Mouse (Mus musculus) left cerebral cortex, adult 2 months (tissue): ENCODE data around the gene Bloc1s3. TPM values are rescaled to one million over a fixed set of nuclear protein-coding genes. Genes with fewer than 3 reads are reported as not detected.
A peak's percentile ranks its signal among the peaks of the same experiment; 100 is the strongest.

Experiments
- DNase-seq, 2 experiments: peaks; one replicate each; pipeline ENCODE4 v3.0.0; 2021 to 2022; ENCODE audit warnings: low spot score in 2 of 2, mixed read lengths in 1 of 2; ENCODE audit errors: extremely low spot score in 1 of 2
- H3K27ac ChIP-seq: fragments of 200-600 bp; 2 replicates; pipeline ENCODE4 v1.8.1; 2022
- H3K4me3 ChIP-seq: fragments of 200-600 bp; 2 replicates; pipeline ENCODE4 v1.8.1; 2022
- CTCF ChIP-seq: fragments of 200-600 bp; IDR thresholded peaks from 2 replicates; pipeline ENCODE4 v1.8.1; 2022; ENCODE audit warnings: antibody characterized with exemption, mild to moderate bottlenecking, moderate library complexity
- intact Hi-C: fragments of 180-260 bp; cut with DNase I; formaldehyde crosslinking; loops from one replicate; pipeline ENCODE4 v1.15.1; 2025
- total RNA-seq, 2 experiments: library from RNA; stranded (reverse); gene quantifications; 2 replicates each; pipeline ENCODE4 v1.2.3; 2021

Gene Bloc1s3
- total RNA-seq, 2 experiments from 2014 or later, result 6.7 to 7.9 TPM

DNA sequence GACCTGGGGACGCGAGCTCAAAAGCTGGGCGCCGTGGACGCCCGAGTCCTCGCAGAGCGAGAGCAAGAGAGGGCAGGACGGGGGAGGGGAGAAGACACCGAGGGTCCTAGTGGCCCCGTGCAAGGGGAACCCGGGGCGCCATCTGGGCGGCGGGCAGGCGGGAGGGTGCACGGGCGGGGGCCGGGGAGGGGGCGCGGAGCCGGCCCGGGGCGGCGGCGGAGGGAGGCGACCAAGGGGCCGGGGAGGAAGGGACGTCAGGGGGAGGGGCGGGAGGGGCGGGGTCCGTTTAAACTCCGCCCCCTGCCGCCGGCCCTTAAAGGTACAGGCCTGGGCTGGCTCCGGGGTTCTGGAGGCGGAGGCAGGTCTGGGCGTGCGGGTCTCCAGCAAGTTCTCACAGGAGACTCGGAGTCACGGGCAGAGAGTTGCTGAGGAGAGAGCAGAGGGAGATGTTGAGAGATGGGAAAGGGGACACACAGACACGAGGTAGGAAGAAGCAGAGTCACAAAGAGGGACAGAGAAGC is 49.5 kb downstream of the Bloc1s3 start, which contains the start of gene Mark4:
Gene Mark4, minus strand, starts transcription at position 231 of the 521 bp plus-strand sequence.
- peak within 1 kb of the TSS; percentile 83 for H3K4me3 ChIP-seq
- peak; percentile 73 to 78 for DNase-seq
- TF ChIP-seq CTCF, result peak; percentile 9; the same call in 1 of the 2 replicates
- peak within 1 kb of the TSS; percentile 89 for H3K27ac ChIP-seq
- intact Hi-C loops, result loop anchor here (2.0 kb wide), 1 partner anchor 104 kb away; the partner anchor contains the start of gene Ppp1r37

DNA sequence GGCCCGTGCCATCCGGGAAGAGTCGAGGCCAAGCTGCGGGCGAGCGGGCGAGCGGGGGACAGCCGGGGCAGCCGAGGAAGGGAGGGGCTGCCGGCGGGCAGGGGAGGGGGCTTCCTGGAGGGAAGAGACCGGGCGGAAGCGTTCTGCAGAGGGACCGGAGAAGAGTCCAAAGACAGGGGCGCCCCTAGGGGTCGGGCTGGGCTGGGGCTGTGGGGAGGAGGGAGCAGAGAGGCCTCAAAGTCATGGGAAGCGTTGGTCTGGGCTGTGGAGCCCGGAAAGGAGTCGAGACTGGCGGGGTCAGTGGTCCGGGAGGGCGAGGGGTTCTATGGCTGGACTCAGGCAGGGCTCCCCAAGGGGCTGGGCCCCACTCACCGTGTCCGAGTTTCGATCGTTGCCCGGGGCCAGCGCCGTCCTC is 50.1 kb downstream of the Bloc1s3 start:
- intact Hi-C loops, result loop anchor here (2.0 kb wide), 1 partner anchor 105 kb away; the partner anchor contains the start of gene Ppp1r37
- peak; percentile 36 for TF ChIP-seq CTCF
- H3K27ac ChIP-seq, result peak overlapping the region; percentile 89
- H3K4me3 ChIP-seq, result peak overlapping the region; percentile 83
- peak in 1 of 2 experiments; percentile 43 for DNase-seq

DNA sequence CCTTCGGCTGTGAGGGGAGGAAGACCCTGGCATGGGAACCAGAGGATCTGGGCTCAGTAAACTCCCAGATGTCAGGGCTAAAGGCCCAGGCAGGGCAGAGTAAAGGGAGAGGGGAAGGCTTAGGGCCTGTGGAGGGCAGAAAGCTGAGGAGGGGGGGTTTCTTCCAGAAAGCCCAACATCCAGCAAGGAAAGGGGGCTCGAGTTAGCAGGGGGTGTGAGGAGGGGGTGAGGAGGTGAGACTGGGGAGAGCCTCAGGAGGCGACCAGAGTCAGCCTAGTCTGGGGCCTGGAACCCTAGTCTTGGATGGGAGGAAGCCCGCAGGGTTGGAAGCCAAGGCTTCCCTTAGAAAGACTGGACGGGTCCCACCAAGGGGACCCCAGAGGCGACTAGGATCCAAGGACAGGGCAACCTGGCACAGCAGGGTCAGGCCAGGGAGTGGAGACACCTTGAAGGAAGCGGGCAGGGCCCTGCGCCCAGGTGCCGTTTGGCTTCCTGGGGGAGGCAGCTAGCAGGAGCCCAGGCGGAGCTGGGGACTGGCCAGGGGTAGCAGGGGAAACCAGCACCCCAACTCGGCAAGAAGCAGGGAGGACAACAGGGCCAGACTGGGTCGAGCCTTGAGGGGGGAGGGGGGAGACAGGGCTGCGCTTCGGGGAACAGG is 50.6 kb downstream of the Bloc1s3 start:
- H3K4me3 ChIP-seq, result peak overlapping the region; percentile 83
- peak overlapping the region; percentile 89 for H3K27ac ChIP-seq
- no peak for TF ChIP-seq CTCF
- DNase-seq, result no peak
- intact Hi-C loops, result loop anchor here (2.0 kb wide), 1 partner anchor 105 kb away; the partner anchor contains the start of gene Ppp1r37

DNA sequence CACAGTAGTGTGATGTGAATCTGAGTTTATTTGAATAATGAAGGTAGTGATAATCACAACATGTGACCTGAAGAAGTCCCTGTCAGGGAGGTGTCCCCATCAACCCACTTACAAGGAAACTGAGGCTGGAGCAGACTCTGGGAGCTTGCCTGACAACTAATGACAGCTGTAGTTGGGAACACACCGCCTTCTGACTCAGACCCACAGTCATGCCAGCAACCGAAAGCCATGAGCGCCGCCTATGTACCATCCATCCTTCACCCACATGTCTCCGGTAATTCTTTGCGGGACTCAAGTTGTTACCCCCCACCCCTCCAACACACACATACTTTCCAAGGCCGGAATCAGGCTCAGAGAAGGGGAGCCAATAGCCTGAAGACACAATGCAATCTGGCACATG is 51.5 kb downstream of the Bloc1s3 start:
- Histone ChIP-seq H3K27ac (no peak overlapping the region), H3K4me3 (peak overlapping the region; percentile 83)
- intact Hi-C loops, result no loop called here
- no peak for TF ChIP-seq CTCF
- no peak for DNase-seq

DNA sequence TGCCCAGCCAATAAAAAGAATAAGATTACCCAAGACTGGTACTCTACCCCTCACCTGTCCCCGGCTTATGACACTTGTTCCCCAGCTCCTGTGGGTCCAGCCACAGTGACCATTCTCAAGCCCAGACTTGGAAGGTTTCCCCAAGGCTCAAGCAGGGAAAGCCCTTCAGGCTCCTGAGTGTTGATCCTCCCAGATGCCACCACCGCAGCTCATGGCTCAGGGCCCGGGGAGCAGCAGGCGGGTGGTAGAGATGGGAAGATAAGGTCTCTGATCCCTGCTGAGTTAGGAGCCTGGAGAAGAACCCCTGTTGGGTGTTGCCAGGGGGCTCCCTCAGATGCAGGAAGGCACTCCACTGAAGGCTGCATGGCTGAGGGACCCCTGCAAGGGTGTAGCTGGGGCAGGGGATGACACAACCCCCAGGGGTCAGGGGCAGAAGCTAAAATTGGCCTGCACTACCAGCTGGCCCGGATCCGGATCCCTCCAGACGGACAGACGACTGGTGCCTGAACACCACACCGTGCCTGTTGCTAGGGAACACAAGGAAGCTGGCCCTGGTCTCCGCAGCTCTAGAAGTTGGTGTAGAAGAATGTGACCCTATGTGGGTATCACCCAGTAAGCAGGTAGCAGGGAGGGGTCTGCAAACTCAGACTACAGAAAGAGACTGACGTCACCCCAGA is 52.2 kb downstream of the Bloc1s3 start:
- Histone ChIP-seq H3K4me3 (peak overlapping the region; percentile 9), H3K27ac (no peak overlapping the region)
- DNase-seq, result no peak
- TF ChIP-seq CTCF, result no peak
- intact Hi-C loops, result no loop called here

DNA sequence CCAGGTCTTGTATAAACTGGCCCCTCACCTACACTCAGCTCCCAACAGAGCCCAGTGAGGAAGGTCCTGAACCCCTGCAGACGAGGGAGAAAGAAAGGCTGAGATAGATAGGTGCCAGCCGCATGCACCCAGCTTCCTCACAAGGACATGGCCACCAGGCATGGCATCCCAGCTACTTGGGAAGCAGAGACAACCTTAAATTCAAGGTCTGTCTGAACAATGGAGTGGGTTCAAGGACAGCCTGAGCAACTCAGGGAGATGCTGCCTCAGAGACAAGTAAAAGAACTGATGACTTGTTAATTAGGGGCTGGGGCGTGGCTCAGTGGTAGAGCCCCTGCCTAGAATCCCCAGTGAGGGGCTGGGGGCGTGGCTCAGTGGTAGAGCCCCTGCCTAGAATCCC is 53.0 kb downstream of the Bloc1s3 start:
- intact Hi-C loops, result no loop called here
- no peak for DNase-seq
- TF ChIP-seq CTCF, result no peak

More for the DNA sequence above, 53.0 kb downstream of the Bloc1s3 start:
- H3K4me3 ChIP-seq, result no peak overlapping the region
- H3K27ac ChIP-seq, result no peak overlapping the region

Other genes with a start within 250 kb of the Bloc1s3 start
- 10 to 100 TPM; 13.2 to 14.6 TPM for gene Vasp, start 236.6 kb downstream of the Bloc1s3 start, total RNA-seq
- gene Ppm1n, start 228.3 kb downstream of the Bloc1s3 start, total RNA-seq, result not detected
- 100 to 1,000 TPM; 110 to 122 TPM for gene Rtn2, start 225.7 kb downstream of the Bloc1s3 start, total RNA-seq
- gene Fosb, start 198.3 kb downstream of the Bloc1s3 start, total RNA-seq, result 10 to 100 TPM; 27.0 to 59.5 TPM
- gene Ercc1, start 163.6 kb downstream of the Bloc1s3 start, total RNA-seq, result 10 to 100 TPM; 48.9 to 51.8 TPM
- 10 to 100 TPM; 17.0 to 17.8 TPM for gene Cd3eap, start 148.9 kb downstream of the Bloc1s3 start, total RNA-seq
- 1 to 10 TPM; 7.7 to 7.8 TPM for gene Ppp1r13l, start 148.6 kb downstream of the Bloc1s3 start, total RNA-seq
- 10 to 100 TPM; 37.2 TPM for gene Ercc2, start 126.4 kb downstream of the Bloc1s3 start, total RNA-seq
- 1 to 10 TPM; 2.4 to 4.1 TPM for gene Klc3, start 104.3 kb downstream of the Bloc1s3 start, total RNA-seq
- gene Ckm, start 103.6 kb downstream of the Bloc1s3 start, total RNA-seq, result not detected
- 10 to 100 TPM; 79.1 to 79.5 TPM for gene Mark4, start 49.5 kb downstream of the Bloc1s3 start, total RNA-seq
- gene Exoc3l2, start 45.0 kb downstream of the Bloc1s3 start, total RNA-seq, result under 1 TPM; 0.26 to 0.36 TPM
- gene Trappc6a, start within 50 bp of the Bloc1s3 start, total RNA-seq, result 10 to 100 TPM; 16.6 to 18.4 TPM
- gene Nkpd1, start 9.5 kb upstream of the Bloc1s3 start, total RNA-seq, result under 1 TPM; 0.44 to 0.84 TPM
- gene Ppp1r37, start 54.7 kb upstream of the Bloc1s3 start, total RNA-seq, result 100 to 1,000 TPM; 148 to 150 TPM
- 1 to 10 TPM; 1.5 to 2.0 TPM for gene Zfp296, start 68.9 kb upstream of the Bloc1s3 start, total RNA-seq
- 10 to 100 TPM; 50.1 to 50.8 TPM for gene Gemin7, start 69.2 kb upstream of the Bloc1s3 start, total RNA-seq
- gene Clasrp, start 96.1 kb upstream of the Bloc1s3 start, total RNA-seq, result 10 to 100 TPM; 92.7 to 98.3 TPM
- gene Relb, start 121.1 kb upstream of the Bloc1s3 start, total RNA-seq, result 1 to 10 TPM; 7.2 to 7.7 TPM
- gene Clptm1, start 156.7 kb upstream of the Bloc1s3 start, total RNA-seq, result 100 to 1,000 TPM; 137 to 139 TPM
- not detected for gene Apoc2, start 169.6 kb upstream of the Bloc1s3 start, total RNA-seq
- not detected for gene Gm44805, start 173.1 kb upstream of the Bloc1s3 start, total RNA-seq
- not detected for gene Apoc4, start 173.1 kb upstream of the Bloc1s3 start, total RNA-seq
- gene Apoc1, start 184.3 kb upstream of the Bloc1s3 start, total RNA-seq, result 1 to 10 TPM; 3.5 to 3.7 TPM
- gene Apoe, start 190.8 kb upstream of the Bloc1s3 start, total RNA-seq, result 1,000 to 10,000 TPM; 1,824 to 1,912 TPM
- 100 to 1,000 TPM; 117 TPM for gene Tomm40, start 207.1 kb upstream of the Bloc1s3 start, total RNA-seq
- gene Nectin2, start 242.1 kb upstream of the Bloc1s3 start, total RNA-seq, result 1 to 10 TPM; 7.9 to 8.2 TPM